Mouse (Mus musculus) hindbrain, postnatal 0 days (tissue): Measurements from ENCODE around the gene Dgka. TPM values are rescaled to one million over a fixed set of nuclear protein-coding genes. Genes with fewer than 3 reads are reported as not detected.

Experiments
- ATAC-seq: fragments of 200-750 bp; cut with Nextera tagmentation; 2 replicates; pipeline ENCODE4 v1.8.0; 2017; ENCODE audit warnings: mild to moderate bottlenecking, moderate TSS enrichment, moderate library complexity
- DNase-seq: peaks from one replicate; pipeline ENCODE4 v3.0.0-alpha.2; 2015; ENCODE audit warnings: low spot score
- H3K27ac ChIP-seq: fragments of 300-500 bp; sonication (generic); 2 replicates; pipeline ENCODE4 v1.5.1; 2014; ENCODE audit warnings: mild to moderate bottlenecking
- H3K27me3 ChIP-seq: fragments of 300-500 bp; sonication (generic); 2 replicates; pipeline ENCODE4 v1.6.1; 2014; ENCODE audit warnings: low read length, mixed read lengths; ENCODE audit not compliant: insufficient read depth
- H3K36me3 ChIP-seq: fragments of 300-500 bp; sonication (generic); 2 replicates; pipeline ENCODE4 v1.6.1; 2014; ENCODE audit warnings: low read length, mixed read lengths; ENCODE audit not compliant: insufficient read depth
- H3K4me1 ChIP-seq: fragments of 300-500 bp; sonication (generic); 2 replicates; pipeline ENCODE4 v1.6.1; 2014; ENCODE audit warnings: antibody characterized with exemption, low read length, mixed read lengths; ENCODE audit not compliant: insufficient read depth
- H3K4me2 ChIP-seq: fragments of 300-500 bp; sonication (generic); 2 replicates; pipeline ENCODE4 v1.6.1; 2014; ENCODE audit warnings: low read depth, mild to moderate bottlenecking, low read length, moderate library complexity, mixed read lengths
- H3K4me3 ChIP-seq: fragments of 300-500 bp; sonication (generic); 2 replicates; pipeline ENCODE4 v1.5.1; 2014; ENCODE audit warnings: low read length
- H3K9ac ChIP-seq: fragments of 300-500 bp; sonication (generic); replicated peaks from 2 replicates; pipeline ENCODE4 v1.6.1; 2014; ENCODE audit warnings: mild to moderate bottlenecking, low read length, moderate library complexity, mixed read lengths
- H3K9me3 ChIP-seq: fragments of 300-500 bp; sonication (generic); 2 replicates; pipeline ENCODE4 v1.6.1; 2016; ENCODE audit warnings: low read length, mixed read lengths
- CTCF ChIP-seq: IDR thresholded peaks from 2 replicates; pipeline ENCODE4 v1.5.1; 2016; ENCODE audit warnings: antibody characterized with exemption, control low read depth, low read depth
- WGBS: fragments of 180-500 bp; shearing (Covaris S2); extraction: QIAGEN DNeasy Blood & Tissue Kit; methylation state at CpG from one replicate; pipeline ENCODE4 v1.1.7; 2014; 5-methylcytosine and 5-hydroxymethylcytosine counted together
- polyA plus RNA-seq: library from polyadenylated mRNA; unstranded; fragments of >200 nt; fragmentation: Nextera tagmentation; extraction: Ambion mirVana; gene quantifications from 2 replicates; pipeline ENCODE4 v1.2.1, GENCODE M21; 2015
- total RNA-seq: library from RNA; depleted of rRNA; stranded (reverse); fragments of >200 nt; gene quantifications from 2 replicates; pipeline ENCODE4 v1.2.3, GENCODE M21; 2014; rRNA removed

Gene Dgka
- total and polyA plus RNA-seq, 2 experiments from 2014 or later: 6.2 TPM

DNA sequence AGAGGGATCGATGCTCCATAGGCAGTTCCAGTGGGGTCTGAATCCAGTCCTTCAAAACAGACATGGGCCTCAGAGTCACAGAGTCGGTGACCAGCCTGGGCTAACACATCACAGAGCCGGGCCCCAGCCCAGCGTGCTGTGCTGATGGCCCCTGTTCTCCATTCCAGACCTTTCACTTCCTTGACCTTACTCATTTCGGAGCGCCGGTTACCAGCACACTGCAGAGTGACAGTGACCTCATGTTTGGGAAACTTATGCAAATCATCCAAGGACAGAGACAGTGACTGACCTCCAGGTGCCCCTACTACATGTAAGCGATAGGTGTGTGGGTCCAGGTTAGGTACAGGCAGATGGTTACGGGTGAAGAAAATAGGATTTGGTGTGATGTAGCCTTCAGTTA lies 73.5 kb downstream of the Dgka start:
- Histone ChIP-seq H3K27me3 (no peaks in the 10 kb centered on the region), H3K4me3 (no peak overlapping the region), H3K9me3 (no peaks in the 10 kb centered on the region), H3K9ac (no peak overlapping the region), H3K27ac (no peak overlapping the region), H3K4me1 (no peaks in the 10 kb centered on the region; the same call in 1 of the 2 replicates), H3K36me3 (peaks cover 11% of the 10 kb centered on the region; the same call in 1 of the 2 replicates), H3K4me2 (no peak overlapping the region)
- no peak for DNase-seq
- WGBS: 96% methylated on average over 9 of the region's 9 CpGs
- no peak for ATAC-seq
- no peak for TF ChIP-seq CTCF

Other genes with a start within 250 kb of the Dgka start
- gene Myl6b, start 246.2 kb downstream of the Dgka start, total RNA-seq: 27.1 and 34.6 TPM in 2 replicates
- gene Myl6b, start 246.2 kb downstream of the Dgka start, polyA plus RNA-seq: 4.2 and 4.9 TPM in 2 replicates
- gene Esyt1, start 219.0 kb downstream of the Dgka start, total RNA-seq: 22.9 and 29.0 TPM in 2 replicates
- 13.3 TPM in 2 replicates for gene Esyt1, start 219.0 kb downstream of the Dgka start, polyA plus RNA-seq
- 19.3 and 19.4 TPM in 2 replicates for gene Zc3h10, start 197.1 kb downstream of the Dgka start, total RNA-seq
- 12.5 and 13.8 TPM in 2 replicates for gene Zc3h10, start 197.1 kb downstream of the Dgka start, polyA plus RNA-seq
- 412 and 501 TPM in 2 replicates for gene Rpl41, start 195.6 kb downstream of the Dgka start, total RNA-seq
- 2,609 and 2,618 TPM in 2 replicates for gene Rpl41, start 195.6 kb downstream of the Dgka start, polyA plus RNA-seq
- gene Pa2g4, start 178.9 kb downstream of the Dgka start, total RNA-seq: 48.0 and 61.2 TPM in 2 replicates
- gene Pa2g4, start 178.9 kb downstream of the Dgka start, polyA plus RNA-seq: 114 and 117 TPM in 2 replicates
- 1.3 and 1.7 TPM in 2 replicates for gene Erbb3, start 155.2 kb downstream of the Dgka start, total RNA-seq
- gene Erbb3, start 155.2 kb downstream of the Dgka start, polyA plus RNA-seq: 0.64 and 0.65 TPM in 2 replicates
- gene Rps26, start 118.1 kb downstream of the Dgka start, total RNA-seq: 1,199 and 1,407 TPM in 2 replicates
- gene Rps26, start 118.1 kb downstream of the Dgka start, polyA plus RNA-seq: 399 and 422 TPM in 2 replicates
- gene Ikzf4, start 98.9 kb downstream of the Dgka start, total RNA-seq: 11.0 and 90.5 TPM in 2 replicates
- gene Ikzf4, start 98.9 kb downstream of the Dgka start, polyA plus RNA-seq: 8.6 and 9.8 TPM in 2 replicates
- 15.3 and 15.5 TPM in 2 replicates for gene Suox, start 70.8 kb downstream of the Dgka start, total RNA-seq
- gene Suox, start 70.8 kb downstream of the Dgka start, polyA plus RNA-seq: 10.3 and 10.9 TPM in 2 replicates
- 108 and 127 TPM in 2 replicates for gene Rab5b, start 48.6 kb downstream of the Dgka start, total RNA-seq
- 97.5 and 99.7 TPM in 2 replicates for gene Rab5b, start 48.6 kb downstream of the Dgka start, polyA plus RNA-seq
- gene Pmel, start 40.7 kb downstream of the Dgka start, total RNA-seq: 0.63 and 1.0 TPM in 2 replicates
- gene Pmel, start 40.7 kb downstream of the Dgka start, polyA plus RNA-seq: 1.0 and 1.4 TPM in 2 replicates
- 17.5 and 21.2 TPM in 2 replicates for gene Cdk2, start 39.8 kb downstream of the Dgka start, total RNA-seq
- gene Cdk2, start 39.8 kb downstream of the Dgka start, polyA plus RNA-seq: 16.6 and 17.7 TPM in 2 replicates
- gene Pym1, start 3.0 kb upstream of the Dgka start, total RNA-seq: 45.6 and 47.4 TPM in 2 replicates
- 51.0 and 51.5 TPM in 2 replicates for gene Pym1, start 3.0 kb upstream of the Dgka start, polyA plus RNA-seq
- gene Mmp19, start 46.1 kb upstream of the Dgka start, total RNA-seq: 0.52 and 2.8 TPM in 2 replicates
- gene Mmp19, start 46.1 kb upstream of the Dgka start, polyA plus RNA-seq: 0.59 and 0.61 TPM in 2 replicates
- gene Dnajc14, start 59.2 kb upstream of the Dgka start, total RNA-seq: 28.6 and 30.9 TPM in 2 replicates
- gene Dnajc14, start 59.2 kb upstream of the Dgka start, polyA plus RNA-seq: 32.7 and 37.0 TPM in 2 replicates
- gene Tmem198b, start 59.5 kb upstream of the Dgka start, total RNA-seq: 26.5 and 27.3 TPM in 2 replicates
- gene Tmem198b, start 59.5 kb upstream of the Dgka start, polyA plus RNA-seq: 18.8 and 18.9 TPM in 2 replicates
- 19.4 and 24.3 TPM in 2 replicates for gene Sarnp, start 72.5 kb upstream of the Dgka start, total RNA-seq
- 126 and 143 TPM in 2 replicates for gene Sarnp, start 72.5 kb upstream of the Dgka start, polyA plus RNA-seq
- 12.0 and 23.1 TPM in 2 replicates for gene Ormdl2, start 76.8 kb upstream of the Dgka start, total RNA-seq
- 23.8 and 24.8 TPM in 2 replicates for gene Ormdl2, start 76.8 kb upstream of the Dgka start, polyA plus RNA-seq
- 15.9 and 18.8 TPM in 2 replicates for gene Gdf11, start 146.9 kb upstream of the Dgka start, total RNA-seq
- 6.7 and 7.6 TPM in 2 replicates for gene Gdf11, start 146.9 kb upstream of the Dgka start, polyA plus RNA-seq
- gene Cd63, start 156.1 kb upstream of the Dgka start, total RNA-seq: 35.2 and 40.9 TPM in 2 replicates
- gene Cd63, start 156.1 kb upstream of the Dgka start, polyA plus RNA-seq: 417 and 436 TPM in 2 replicates
- 22.6 and 24.8 TPM in 2 replicates for gene Rdh5, start 178.0 kb upstream of the Dgka start, total RNA-seq
- 21.0 and 29.2 TPM in 2 replicates for gene Rdh5, start 178.0 kb upstream of the Dgka start, polyA plus RNA-seq
- 70.9 and 97.6 TPM in 2 replicates for gene Bloc1s1, start 179.2 kb upstream of the Dgka start, total RNA-seq
- gene Bloc1s1, start 179.2 kb upstream of the Dgka start, polyA plus RNA-seq: 292 and 298 TPM in 2 replicates
- gene Itga7, start 189.0 kb upstream of the Dgka start, total RNA-seq: 29.0 and 30.6 TPM in 2 replicates
- gene Itga7, start 189.0 kb upstream of the Dgka start, polyA plus RNA-seq: 15.1 and 16.9 TPM in 2 replicates
- not detected in 2 replicates for gene Mettl7b, start 216.1 kb upstream of the Dgka start, total RNA-seq
- gene Mettl7b, start 216.1 kb upstream of the Dgka start, polyA plus RNA-seq: not detected in 2 replicates
- not detected in 2 replicates for gene Olfr9, start 244.6 kb upstream of the Dgka start, total RNA-seq
- gene Olfr9, start 244.6 kb upstream of the Dgka start, polyA plus RNA-seq: not detected in 2 replicates